Comparison of ENCODE assay signal across 12 mouse cellular contexts in genomic region chr7:122402041-122402440, GRCm38 (mm10).
DNase-seq lines count a peak whose midpoint lies in the region; TF ChIP-seq lines count a peak whose summit lies in the region.
"Had no signal": no experiment of that assay in that cellular context is flagged by ENCODE, and none has a peak within 500 bp of the region (broad histone marks: within the 10 kb centered on the region; RNA-seq: fewer than 3 reads in every experiment).

No protein-coding gene starts in this region.

- no peak for TF ChIP-seq CTCF in spleen, adult 2 months (IDR thresholded peaks at IDR 0.05; ENCODE audit: extremely low read depth, insufficient read depth, insufficient read length, insufficient replicate concordance)
- no peak for TF ChIP-seq CTCF in bone marrow, adult 2 months (IDR thresholded peaks at IDR 0.05; ENCODE audit: control insufficient read depth, insufficient read depth, low read length)
- no peak for TF ChIP-seq CTCF in cerebellum, adult 2 months (IDR thresholded peaks at IDR 0.05; ENCODE audit: borderline replicate concordance, insufficient read depth, low read depth, low read length)

- H3K27me3 ChIP-seq in spleen, adult 2 months (ENCODE audit: control insufficient read depth, insufficient read depth, low read length) = no peaks in the 10 kb centered on the region
- no peaks in the 10 kb centered on the region for H3K27me3 ChIP-seq in cerebellum, adult 2 months (ENCODE audit: control insufficient read depth, insufficient read depth, low read length)
- H3K27me3 ChIP-seq: heart, embryonic 12.5 days had no signal

- H3K27ac ChIP-seq in spleen, adult 2 months (ENCODE audit: insufficient read depth, low read length) = peak overlapping the region; percentile 57
- peak overlapping the region; percentile 57 for H3K27ac ChIP-seq in bone marrow, adult 2 months (ENCODE audit: control insufficient read depth, insufficient read depth, low read depth, low read length, poor library complexity)
- no peak overlapping the region for H3K27ac ChIP-seq in cerebellum, adult 2 months (ENCODE audit: insufficient read depth, low read length)
- H3K27ac ChIP-seq: forebrain, embryonic 10.5 days had no signal

- no peaks in the 10 kb centered on the region for H3K36me3 ChIP-seq in spleen, adult 2 months (ENCODE audit: control insufficient read depth, insufficient read depth, low read length)
- H3K36me3 ChIP-seq: forebrain, embryonic 10.5 days; heart, embryonic 12.5 days had no signal

- no peak overlapping the region for H3K4me3 ChIP-seq in spleen, adult 2 months (ENCODE audit: extremely low read depth, insufficient read depth, insufficient read length)
- H3K4me3 ChIP-seq in bone marrow, adult 2 months (replicated peaks; ENCODE audit: control insufficient read depth, low read depth, low read length) = no peak overlapping the region
- H3K4me3 ChIP-seq in cerebellum, adult 2 months (replicated peaks; ENCODE audit: insufficient read depth, low read depth, low read length) = no peak overlapping the region
- H3K4me3 ChIP-seq: forebrain, embryonic 10.5 days; heart, embryonic 12.5 days had no signal

- WGBS in spleen, adult 2 months = 25% methylated on average over 7 of the region's 7 CpGs
- WGBS in bone marrow, adult 2 months = 26% methylated on average over 7 of the region's 7 CpGs
- WGBS in cerebellum, adult 2 months = 56% methylated on average over 7 of the region's 7 CpGs

- peaks cover 39% of the 10 kb centered on the region for H3K4me1 ChIP-seq in spleen, adult 2 months (ENCODE audit: control insufficient read depth, insufficient read depth, insufficient read length)
- H3K4me1 ChIP-seq in bone marrow, adult 2 months (ENCODE audit: control insufficient read depth, insufficient read depth, low read length) = peaks cover 9% of the 10 kb centered on the region
- H3K4me1 ChIP-seq in cerebellum, adult 2 months (ENCODE audit: control insufficient read depth, insufficient read depth, low read length) = peaks cover 32% of the 10 kb centered on the region

- intact Hi-C loops in left cerebral cortex, postnatal 14 days (cut with DNase I) = no loop called here

- TF ChIP-seq POLR2A in spleen, adult 2 months (IDR thresholded peaks at IDR 0.05; ENCODE audit: low read depth, low read length) = no peak
- TF ChIP-seq POLR2A in bone marrow, adult 2 months (IDR thresholded peaks at IDR 0.05; ENCODE audit: borderline replicate concordance, control insufficient read depth, low read depth, low read length) = no peak
- no peak for TF ChIP-seq POLR2A in cerebellum, adult 2 months (IDR thresholded peaks at IDR 0.05; ENCODE audit: borderline replicate concordance, insufficient read depth, low read length)

- peak in 1 of 2 experiments; percentile 55 for DNase-seq in spleen, adult 2 months (ENCODE audit: low read depth in 1 of 2, low spot score in 2 of 2)
- DNase-seq in spleen, adult 12 weeks (ENCODE audit: low spot score) = no peak
- DNase-seq in natural killer cell, adult 2 months (ENCODE audit: low spot score in 2 of 2) = peak; percentile 52 to 69
- no peak for DNase-seq in left cerebral cortex, postnatal 14 days (ENCODE audit: low spot score in 2 of 2)
- no peak for DNase-seq in cerebellum, adult 2 months
- no peak for DNase-seq in layer of hippocampus, postnatal 14 days (ENCODE audit: low spot score in 2 of 2)
- DNase-seq: gastrocnemius, postnatal 36 days; heart, postnatal 36 days; lung, embryonic 14.5 days had no signal

Comparison
In these comparisons a context has a peak if more than half of its experiments do, and no peak if none do; other contexts are left out.
1. DNase-seq: peak in natural killer cell, adult 2 months (2 of 2); none in spleen, adult 12 weeks (single experiment), left cerebral cortex, postnatal 14 days (0 of 2), cerebellum, adult 2 months (0 of 2) and layer of hippocampus, postnatal 14 days (0 of 2).